In the genomic region with DNA sequence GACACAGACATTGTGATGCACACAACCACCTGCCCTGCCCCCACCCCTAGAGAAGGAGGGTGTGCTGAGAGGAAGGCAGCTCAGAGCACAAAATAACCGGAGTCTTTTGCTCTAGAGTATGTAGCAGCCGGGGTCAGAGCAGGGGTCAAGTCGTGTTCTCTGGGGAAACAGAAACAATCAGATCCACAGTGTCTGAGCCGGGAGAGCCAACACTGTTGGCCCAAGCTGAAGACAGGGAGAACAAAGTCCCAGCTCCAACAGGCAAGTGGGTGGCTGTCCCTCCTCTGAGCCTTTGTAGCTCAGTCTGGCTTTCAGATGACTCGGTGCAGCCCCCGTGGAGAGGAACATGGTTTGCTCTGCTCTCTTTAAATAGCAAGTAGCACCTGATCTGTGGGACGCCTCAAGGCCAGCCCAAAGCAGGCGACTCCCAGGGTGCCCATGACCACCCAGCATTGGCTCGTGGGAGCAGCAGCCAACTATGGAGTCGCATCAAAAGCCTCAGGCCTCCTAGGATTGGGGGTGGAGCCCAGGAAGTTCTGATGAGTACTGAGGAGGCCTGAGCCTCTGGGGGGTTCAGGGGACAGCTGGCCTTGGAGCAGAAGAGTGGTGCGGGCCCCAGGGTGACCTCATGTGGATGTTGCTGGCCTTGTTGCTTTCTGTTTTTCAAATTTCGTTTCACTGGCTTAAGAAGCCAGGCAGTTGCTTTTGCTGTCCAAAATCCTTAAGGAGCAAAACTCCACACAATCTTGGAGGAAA, we compare ENCODE assay signal across 15 mouse cellular contexts. TPM values are rescaled to one million over a fixed set of nuclear protein-coding genes. Genes with fewer than 3 reads are reported as not detected.
DNase-seq lines count a peak whose midpoint lies in the region; ATAC-seq lines count a peak whose summit lies in the region.
"Had no signal": no experiment of that assay in that cellular context is flagged by ENCODE, and none has a peak within 500 bp of the region (broad histone marks: within the 10 kb centered on the region; RNA-seq: fewer than 3 reads in every experiment).

No protein-coding gene starts in this region.

- no peak overlapping the region for H3K9ac ChIP-seq in limb, embryonic 15.5 days
- H3K9ac ChIP-seq: heart, embryonic 15.5 days had no signal

- intact Hi-C loops in heart, postnatal 10 days (cut with DNase I), result no loop called here
- intact Hi-C loops in heart, postnatal 36 days (cut with DNase I), result loop anchor here (5.0 kb wide), 1 partner anchor 168 kb away; no protein-coding TSS in a partner anchor

- DNase-seq in heart, postnatal 10 days, result peak; percentile 25 to 38
- DNase-seq in heart, postnatal 36 days, result no peak
- DNase-seq in Muller cell, postnatal 12 days (ENCODE audit: inconsistent ontology term), result peak; percentile 41
- DNase-seq in embryo, embryonic 10 days (ENCODE audit: low spot score), result peak; percentile 66
- no peak for DNase-seq in thymus, postnatal 10 days (ENCODE audit: low spot score in 2 of 2)
- DNase-seq in B cell, adult 2 months, result no peak
- DNase-seq in adrenal gland, adult 18-20 months (ENCODE audit: low spot score in 2 of 2), result no peak
- DNase-seq: adrenal gland, adult 2 months; cerebellum, adult 18-20 months; lung, postnatal 14 days had no signal

- 0 out of 2 replicates have a peak, but pooled peaks cover 3% of the 10 kb centered on the region for H3K4me1 ChIP-seq in limb, embryonic 15.5 days

- H3K4me2 ChIP-seq in limb, embryonic 15.5 days, result no peak overlapping the region
- H3K4me2 ChIP-seq: heart, embryonic 15.5 days had no signal

- no peaks in the 10 kb centered on the region for H3K36me3 ChIP-seq in limb, embryonic 15.5 days
- H3K36me3 ChIP-seq: heart, embryonic 15.5 days had no signal

- no peaks in the 10 kb centered on the region for H3K27me3 ChIP-seq in limb, embryonic 15.5 days
- H3K27me3 ChIP-seq: heart, embryonic 15.5 days had no signal

- H3K27ac ChIP-seq in limb, embryonic 15.5 days, result no peak overlapping the region
- H3K27ac ChIP-seq: heart, embryonic 15.5 days; kidney, postnatal 0 days had no signal

- no peaks in the 10 kb centered on the region for H3K9me3 ChIP-seq in limb, embryonic 15.5 days
- H3K9me3 ChIP-seq: heart, embryonic 15.5 days had no signal

- ATAC-seq in limb, embryonic 15.5 days (ENCODE audit: insufficient number of reproducible peaks, low FRiP score, low TSS enrichment, low read depth), result 0 out of 2 replicates have a peak, but pooled peaks have one; percentile 31

- H3K4me3 ChIP-seq in limb, embryonic 15.5 days, result no peak overlapping the region
- H3K4me3 ChIP-seq: erythroblast, embryonic 14.5 days; heart, embryonic 15.5 days had no signal

- WGBS in limb, embryonic 15.5 days, result 39% methylated on average over 12 of the region's 12 CpGs

RNA-seq across cellular contexts. Expression of a gene that starts 28.6 kb away (rescaled TPM):
- total RNA-seq in heart, postnatal 10 days (2021), result not detected
- total RNA-seq in heart, postnatal 36 days (2021), result not detected
- polyA plus RNA-seq in limb, embryonic 15.5 days (2015; fragmentation: Nextera tagmentation; extraction: Ambion mirVana), result 0.10 and 0.45 TPM in 2 replicates
- 1 to 10 TPM; 6.5 to 8.5 TPM for total RNA-seq in adrenal gland, adult 18-20 months (2021)
- total RNA-seq: neutrophil, adult 5-6 weeks had no signal
- polyA plus RNA-seq: erythroblast, embryonic 14.5 days had no signal

RNA-seq across cellular contexts. Expression of a gene that starts 43.5 kb away (rescaled TPM):
- total RNA-seq in heart, postnatal 10 days (2021), result 10 to 100 TPM; 18.4 to 23.3 TPM
- 10 to 100 TPM; 16.6 to 23.9 TPM for total RNA-seq in heart, postnatal 36 days (2021)
- 7.4 and 7.6 TPM in 2 replicates for polyA plus RNA-seq in limb, embryonic 15.5 days (2015; fragmentation: Nextera tagmentation; extraction: Ambion mirVana)
- 10 to 100 TPM; 25.2 to 29.7 TPM for total RNA-seq in adrenal gland, adult 18-20 months (2021)

RNA-seq across cellular contexts. Expression of a gene that starts 55.9 kb away (rescaled TPM):
- total RNA-seq in heart, postnatal 10 days (2021), result 10 to 100 TPM; 16.5 to 18.5 TPM
- 10 to 100 TPM; 26.0 to 29.9 TPM for total RNA-seq in heart, postnatal 36 days (2021)
- 0.47 and 0.50 TPM in 2 replicates for polyA plus RNA-seq in limb, embryonic 15.5 days (2015; fragmentation: Nextera tagmentation; extraction: Ambion mirVana)
- 100 to 1,000 TPM in 1 of 2 experiments, 10 to 100 TPM in 1; 25.0 to 131 TPM for total RNA-seq in adrenal gland, adult 18-20 months (2021)
- total RNA-seq: neutrophil, adult 5-6 weeks had no signal

Comparison
In these comparisons a context has a peak if more than half of its experiments do, and no peak if none do; other contexts are left out.
1. DNase-seq: peak in heart, postnatal 10 days (2 of 2), Muller cell, postnatal 12 days (single experiment) and embryo, embryonic 10 days (single experiment); none in heart, postnatal 36 days (0 of 2), thymus, postnatal 10 days (0 of 2), B cell, adult 2 months (0 of 2) and adrenal gland, adult 18-20 months (0 of 2).
2. RNA of a gene that starts 28.6 kb away (total RNA-seq): 6.5 to 8.5 TPM in adrenal gland, adult 18-20 months; not detected in heart, postnatal 36 days and not detected in heart, postnatal 10 days; every median in the first group is over 4 times any median in the second.